23 mouse cellular contexts compared by ENCODE assay signal in genomic region chr16:10952881-10953280, GRCm38 (mm10).
A peak's percentile ranks its signal among the peaks of the same experiment; 100 is the strongest.
DNase-seq lines count a peak whose midpoint lies in the region; ATAC-seq and TF ChIP-seq lines count a peak whose summit lies in the region.
"Had no signal": no experiment of that assay in that cellular context is flagged by ENCODE, and none has a peak within 500 bp of the region (broad histone marks: within the 10 kb centered on the region; RNA-seq: fewer than 3 reads in every experiment).

No protein-coding gene starts in this region.

- H3K4me3 ChIP-seq in hindbrain, embryonic 12.5 days = no peak overlapping the region
- no peak overlapping the region for H3K4me3 ChIP-seq in hindbrain, embryonic 16.5 days (ENCODE audit: low read length)
- H3K4me3 ChIP-seq in liver, adult 2 months (ENCODE audit: insufficient read depth, low read depth, low read length) = no peak overlapping the region
- no peak overlapping the region for H3K4me3 ChIP-seq in myocyte
- H3K4me3 ChIP-seq in small intestine, adult 2 months (ENCODE audit: low read depth, low read length) = no peak overlapping the region
- H3K4me3 ChIP-seq in forebrain, embryonic 14.5 days (ENCODE audit: low read depth, low read length) = no peak overlapping the region
- H3K4me3 ChIP-seq: embryonic facial prominence, embryonic 13.5 days; embryonic facial prominence, embryonic 15.5 days; erythroblast, embryonic 14.5 days; forebrain, embryonic 10.5 days; forebrain, embryonic 12.5 days; forebrain, embryonic 15.5 days had no signal

- TF ChIP-seq POLR2A in liver, adult 2 months (IDR thresholded peaks at IDR 0.05; ENCODE audit: extremely low read depth, insufficient read depth, low read length) = no peak
- TF ChIP-seq POLR2A in myocyte (IDR thresholded peaks at IDR 0.05; ENCODE audit: insufficient read length, low read depth) = no peak
- TF ChIP-seq POLR2A in small intestine, adult 2 months (IDR thresholded peaks at IDR 0.05; ENCODE audit: low read depth, low read length) = no peak

- no peaks in the 10 kb centered on the region for H3K79me2 ChIP-seq in liver, adult 2 months (ENCODE audit: control insufficient read depth, insufficient read depth, low read length)
- H3K79me2 ChIP-seq in myocyte (ENCODE audit: control insufficient read depth, insufficient read depth) = no peaks in the 10 kb centered on the region

- H3K4me1 ChIP-seq in hindbrain, embryonic 12.5 days = peaks cover 16% of the 10 kb centered on the region
- H3K4me1 ChIP-seq in hindbrain, embryonic 16.5 days (ENCODE audit: control insufficient read depth, insufficient read depth, low read depth, low read length) = peaks cover 5% of the 10 kb centered on the region; the same call in 1 of the 2 replicates
- peaks cover 15% of the 10 kb centered on the region for H3K4me1 ChIP-seq in liver, adult 2 months (ENCODE audit: control insufficient read depth, insufficient read depth, low read length)
- H3K4me1 ChIP-seq in small intestine, adult 2 months (ENCODE audit: control insufficient read depth, insufficient read depth, insufficient read length, low read length) = peaks cover 16% of the 10 kb centered on the region
- H3K4me1 ChIP-seq in forebrain, embryonic 14.5 days (ENCODE audit: control insufficient read depth, insufficient read depth, low read length) = peaks cover 17% of the 10 kb centered on the region

- no peaks in the 10 kb centered on the region for H3K9me3 ChIP-seq in hindbrain, embryonic 12.5 days (replicated peaks)
- no peaks in the 10 kb centered on the region for H3K9me3 ChIP-seq in hindbrain, embryonic 16.5 days (ENCODE audit: control insufficient read depth, low read length)
- no peaks in the 10 kb centered on the region for H3K9me3 ChIP-seq in forebrain, embryonic 14.5 days (replicated peaks; ENCODE audit: control insufficient read depth, low read length)
- H3K9me3 ChIP-seq: embryonic facial prominence, embryonic 13.5 days; embryonic facial prominence, embryonic 15.5 days; forebrain, embryonic 10.5 days; forebrain, embryonic 12.5 days; forebrain, embryonic 15.5 days had no signal

- H3K9ac ChIP-seq in hindbrain, embryonic 12.5 days = no peak overlapping the region
- no peak overlapping the region for H3K9ac ChIP-seq in hindbrain, embryonic 16.5 days (ENCODE audit: low read depth, low read length)
- H3K9ac ChIP-seq in liver, adult 2 months (ENCODE audit: low read depth, low read length) = peak overlapping the region; percentile 23; the same call in 1 of the 2 replicates
- no peak overlapping the region for H3K9ac ChIP-seq in forebrain, embryonic 14.5 days (ENCODE audit: low read length)
- H3K9ac ChIP-seq: embryonic facial prominence, embryonic 13.5 days; embryonic facial prominence, embryonic 15.5 days; forebrain, embryonic 12.5 days; forebrain, embryonic 15.5 days had no signal

- H3K4me2 ChIP-seq in hindbrain, embryonic 12.5 days (replicated peaks) = no peak overlapping the region
- H3K4me2 ChIP-seq in hindbrain, embryonic 16.5 days (ENCODE audit: low read length) = no peak overlapping the region
- H3K4me2 ChIP-seq in myocyte (ENCODE audit: low read depth) = no peak overlapping the region
- H3K4me2 ChIP-seq in forebrain, embryonic 14.5 days (ENCODE audit: low read length) = no peak overlapping the region
- H3K4me2 ChIP-seq: embryonic facial prominence, embryonic 13.5 days; embryonic facial prominence, embryonic 15.5 days; forebrain, embryonic 12.5 days; forebrain, embryonic 15.5 days had no signal

- H3K36me3 ChIP-seq in hindbrain, embryonic 12.5 days = no peaks in the 10 kb centered on the region
- no peaks in the 10 kb centered on the region for H3K36me3 ChIP-seq in hindbrain, embryonic 16.5 days (ENCODE audit: control insufficient read depth, insufficient read depth, low read length)
- H3K36me3 ChIP-seq in liver, adult 2 months (ENCODE audit: control insufficient read depth, insufficient read depth, low read length) = no peaks in the 10 kb centered on the region
- no peaks in the 10 kb centered on the region for H3K36me3 ChIP-seq in myocyte (ENCODE audit: control insufficient read depth, insufficient read depth)
- H3K36me3 ChIP-seq in small intestine, adult 2 months (ENCODE audit: control insufficient read depth, insufficient read depth, low read length) = 0 out of 2 replicates have a peak, but pooled peaks cover under 1% of the 10 kb centered on the region
- no peaks in the 10 kb centered on the region for H3K36me3 ChIP-seq in forebrain, embryonic 14.5 days (ENCODE audit: control insufficient read depth, insufficient read depth, low read length)
- H3K36me3 ChIP-seq: embryonic facial prominence, embryonic 15.5 days; forebrain, embryonic 10.5 days; forebrain, embryonic 12.5 days; forebrain, embryonic 15.5 days had no signal

- peak; percentile 91 for DNase-seq in liver, adult 2 months (ENCODE audit: extremely low read depth, low read depth, low spot score)
- no peak for DNase-seq in liver
- no peak for DNase-seq in forebrain, embryonic 14.5 days (ENCODE audit: low spot score)
- DNase-seq: adrenal gland, adult 2 months; adrenal gland, postnatal 10 days; adrenal gland, postnatal 25 days; cerebellum, adult 11 months; cerebellum, adult 18-20 months; cerebellum, adult 8-10 months; cerebellum, adult 9-11 months; cerebellum, postnatal 14 days; cerebellum, postnatal 36 days; embryo, embryonic 11 days had no signal

- 0 out of 2 replicates have a peak overlapping the region, but pooled peaks have one; percentile 17 for H3K27ac ChIP-seq in hindbrain, embryonic 12.5 days
- H3K27ac ChIP-seq in hindbrain, embryonic 16.5 days (ENCODE audit: low read depth, low read length) = no peak overlapping the region
- peak overlapping the region; percentile 45; the same call in 1 of the 2 replicates for H3K27ac ChIP-seq in liver, adult 2 months (replicated peaks; ENCODE audit: insufficient read depth, low read depth, low read length)
- peak overlapping the region; percentile 44; the same call in 1 of the 2 replicates for H3K27ac ChIP-seq in small intestine, adult 2 months (ENCODE audit: insufficient read depth, low read depth, low read length)
- no peak overlapping the region for H3K27ac ChIP-seq in forebrain, embryonic 14.5 days (ENCODE audit: low read depth, low read length)
- H3K27ac ChIP-seq: embryonic facial prominence, embryonic 13.5 days; embryonic facial prominence, embryonic 15.5 days; forebrain, embryonic 12.5 days; forebrain, embryonic 15.5 days had no signal

- TF ChIP-seq CTCF in liver, adult 2 months (IDR thresholded peaks at IDR 0.05; ENCODE audit: low read depth, low read length) = no peak
- no peak for TF ChIP-seq CTCF in small intestine, adult 2 months (IDR thresholded peaks at IDR 0.05; ENCODE audit: extremely low read depth, insufficient read length, insufficient replicate concordance, low read depth, low read length)

- H3K27me3 ChIP-seq in hindbrain, embryonic 12.5 days = no peaks in the 10 kb centered on the region
- no peaks in the 10 kb centered on the region for H3K27me3 ChIP-seq in hindbrain, embryonic 16.5 days (replicated peaks; ENCODE audit: control insufficient read depth, insufficient read depth, low read length)
- H3K27me3 ChIP-seq in liver, adult 2 months (ENCODE audit: control insufficient read depth, insufficient read depth, low read length) = no peaks in the 10 kb centered on the region
- no peaks in the 10 kb centered on the region for H3K27me3 ChIP-seq in myocyte (ENCODE audit: control insufficient read depth, insufficient read depth, insufficient read length)
- H3K27me3 ChIP-seq in small intestine, adult 2 months (ENCODE audit: control insufficient read depth, insufficient read depth, low read length) = no peaks in the 10 kb centered on the region
- no peaks in the 10 kb centered on the region for H3K27me3 ChIP-seq in forebrain, embryonic 14.5 days (replicated peaks; ENCODE audit: control insufficient read depth, insufficient read depth, low read length)
- H3K27me3 ChIP-seq: embryonic facial prominence, embryonic 13.5 days; embryonic facial prominence, embryonic 15.5 days; forebrain, embryonic 12.5 days; forebrain, embryonic 15.5 days had no signal

- 93% methylated on average over 3 of the region's 3 CpGs for WGBS in hindbrain, embryonic 12.5 days
- WGBS in hindbrain, embryonic 16.5 days = 80% methylated on average over 3 of the region's 3 CpGs
- 50% methylated on average over 3 of the region's 3 CpGs for WGBS in liver, adult 2 months
- WGBS in small intestine, adult 2 months = 87% methylated on average over 3 of the region's 3 CpGs
- WGBS in forebrain, embryonic 14.5 days = 86% methylated on average over 3 of the region's 3 CpGs

- H3ac ChIP-seq in myocyte (ENCODE audit: control insufficient read depth, insufficient read length) = no peak overlapping the region

- no peak for ATAC-seq in hindbrain, embryonic 12.5 days (ENCODE audit: low FRiP score)
- no peak for ATAC-seq in hindbrain, embryonic 16.5 days
- ATAC-seq in forebrain, embryonic 14.5 days = no peak
- ATAC-seq: forebrain, embryonic 15.5 days had no signal

TF ChIP-seq in myocyte, 11 proteins besides CTCF, POLR2A, EP300 and RAD21:
- TF ChIP-seq TCF3 (IDR thresholded peaks at IDR 0.05; ENCODE audit: insufficient read length, low read depth) = no peak
- peak; percentile 30 for TF ChIP-seq POLR2AphosphoS2 (IDR thresholded peaks at IDR 0.05; ENCODE audit: insufficient read length, low read depth)

Comparison
In these comparisons a context has a peak if more than half of its experiments do, and no peak if none do; other contexts are left out.
1. H3K27ac ChIP-seq: peak in hindbrain, embryonic 12.5 days (single experiment), liver, adult 2 months (single experiment) and small intestine, adult 2 months (single experiment); none in hindbrain, embryonic 16.5 days (single experiment) and forebrain, embryonic 14.5 days (single experiment).